Mouse (Mus musculus): ENCODE measurements around the gene Zbtb16.

Gene Zbtb16

DNA sequence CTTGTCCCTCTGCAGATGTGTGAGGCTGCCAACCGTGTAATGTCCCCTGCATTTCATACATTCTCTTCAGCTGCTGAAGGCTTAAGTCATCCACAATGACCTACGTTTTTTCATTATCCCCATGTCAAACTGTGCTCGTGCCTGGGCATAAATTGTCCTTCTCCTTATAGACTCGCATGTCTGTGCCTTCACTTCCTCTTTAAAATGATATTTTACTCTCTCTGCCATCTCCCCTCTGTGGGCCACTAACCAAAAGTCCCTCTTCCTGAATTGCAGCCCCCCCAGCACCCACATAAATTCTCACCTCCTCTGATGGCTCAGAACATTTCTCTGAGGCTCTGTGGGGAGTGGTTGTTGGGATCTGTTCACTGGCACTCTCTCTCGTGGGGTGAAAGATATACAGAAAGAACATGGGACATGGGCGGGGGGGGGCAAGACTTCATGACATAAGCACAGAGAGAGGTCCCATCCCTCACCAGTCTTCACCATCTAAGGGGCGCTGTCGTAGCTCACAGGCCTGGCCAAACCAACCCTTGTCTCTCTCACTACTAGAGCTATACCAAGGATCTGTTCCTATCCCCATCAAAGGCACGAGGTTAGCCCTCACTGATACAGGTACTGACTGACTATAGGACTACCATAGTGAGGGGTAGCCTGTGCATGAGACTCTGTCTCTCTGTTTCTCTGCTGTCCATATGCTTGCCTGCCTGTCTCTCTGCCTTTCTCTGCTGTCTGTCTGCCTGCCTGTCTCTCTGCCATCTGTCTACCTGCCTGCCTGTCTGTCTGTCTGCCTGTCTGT, 174.6 kb downstream of the Zbtb16 start:
- no peak for DNase-seq

DNA sequence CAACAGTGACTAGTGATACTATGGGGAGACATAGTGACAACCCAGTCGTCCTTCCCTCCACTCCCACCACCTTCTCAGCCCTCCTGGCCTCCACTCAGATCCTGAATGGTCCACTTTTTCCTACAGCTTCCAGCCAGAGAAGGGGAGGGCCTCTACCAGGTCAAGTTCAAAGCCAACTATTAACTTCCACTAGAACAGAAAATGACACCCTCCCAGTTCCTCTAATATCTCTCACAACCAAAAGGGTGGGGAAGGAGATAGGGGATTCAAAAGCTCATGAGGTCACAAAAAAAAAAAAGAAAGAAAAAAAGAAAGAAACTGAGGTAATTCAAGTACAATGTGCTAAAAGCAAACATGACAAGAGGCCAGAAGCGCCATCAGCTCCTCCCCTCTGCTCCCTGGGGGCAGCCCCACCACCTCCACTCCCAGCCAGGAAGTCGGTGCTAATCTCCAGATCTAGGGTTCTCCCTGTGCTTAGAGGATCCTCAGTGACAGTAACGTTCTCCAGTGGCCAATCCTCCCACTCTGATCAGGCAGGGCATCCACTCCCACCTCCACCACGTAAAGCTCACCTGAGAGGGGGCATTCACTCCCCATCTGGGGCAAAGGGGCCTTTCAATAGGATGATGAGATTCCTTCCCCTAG, 180.4 kb downstream of the Zbtb16 start:
- no peak for DNase-seq

DNA sequence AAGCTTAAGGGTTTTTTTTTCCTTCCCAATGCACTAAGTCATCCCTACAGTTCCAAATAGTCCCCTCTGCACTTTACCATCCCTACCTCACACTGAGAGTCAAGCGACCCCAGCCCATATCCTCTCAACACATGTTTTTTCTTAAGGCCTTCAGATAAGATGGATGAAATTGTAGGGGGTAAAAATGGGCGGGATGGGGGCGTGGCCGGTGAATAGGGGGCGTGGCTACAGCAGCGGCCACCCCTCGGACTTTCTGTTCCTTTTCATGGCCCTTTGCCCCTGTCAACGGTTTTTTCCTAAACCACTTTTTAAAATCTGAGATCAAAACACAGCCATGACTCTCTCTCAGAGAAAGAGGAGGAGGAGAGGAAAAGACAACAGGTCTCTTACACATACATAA, 181.3 kb downstream of the Zbtb16 start:
- DNase-seq, result no peak

DNA sequence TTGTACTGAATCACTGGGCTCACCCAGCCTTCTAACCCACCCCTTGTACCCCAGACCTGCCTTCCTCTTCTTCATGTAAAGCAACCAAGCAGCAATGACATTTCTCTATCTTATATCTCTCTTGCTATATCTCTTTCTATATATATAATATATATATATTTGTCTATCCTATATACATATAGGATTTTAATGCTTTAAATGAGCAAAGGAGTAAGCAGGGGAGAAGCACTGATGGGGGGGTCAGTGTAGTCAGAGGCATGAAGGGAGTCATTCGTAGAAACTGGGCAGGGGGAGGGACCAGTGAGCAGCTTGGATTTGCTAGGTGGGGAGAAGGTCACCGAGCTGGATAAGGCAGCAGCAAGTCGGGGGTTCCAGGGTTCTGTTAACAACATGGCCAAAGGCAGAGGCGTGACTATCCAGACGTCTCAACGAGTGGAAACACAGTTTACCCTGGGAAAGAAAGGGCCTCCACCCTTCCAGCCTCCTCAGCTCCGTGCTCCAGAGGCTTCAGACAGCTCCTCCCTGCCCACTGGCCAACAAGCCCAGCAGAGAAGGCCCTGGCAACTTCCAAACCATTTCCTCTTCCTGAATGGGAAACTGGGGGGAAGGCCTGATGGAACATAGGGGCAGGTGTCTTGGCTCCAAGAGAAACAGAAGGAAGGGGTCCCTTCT, 182.5 kb downstream of the Zbtb16 start:
- no peak for DNase-seq

DNA sequence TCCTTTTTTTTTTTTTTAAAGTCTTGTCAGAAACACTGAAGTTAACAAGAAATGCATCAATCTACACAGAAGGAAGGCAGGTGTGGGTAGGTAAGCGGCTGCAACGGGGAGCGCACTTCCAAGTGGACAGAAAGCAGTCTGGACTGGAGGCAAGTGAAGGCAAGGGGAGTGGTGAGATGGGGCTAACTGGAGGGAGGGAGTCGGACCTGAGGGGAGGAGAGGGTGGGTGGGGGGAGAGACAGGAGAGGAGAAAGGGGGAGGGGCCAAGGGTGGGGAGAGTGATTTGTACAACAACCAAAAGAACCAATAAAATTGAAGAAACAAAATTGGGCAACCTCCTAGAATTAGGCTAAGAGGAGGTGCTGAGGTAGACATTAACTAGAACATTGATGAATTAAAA, 184.0 kb downstream of the Zbtb16 start:
- DNase-seq, result no peak

DNA sequence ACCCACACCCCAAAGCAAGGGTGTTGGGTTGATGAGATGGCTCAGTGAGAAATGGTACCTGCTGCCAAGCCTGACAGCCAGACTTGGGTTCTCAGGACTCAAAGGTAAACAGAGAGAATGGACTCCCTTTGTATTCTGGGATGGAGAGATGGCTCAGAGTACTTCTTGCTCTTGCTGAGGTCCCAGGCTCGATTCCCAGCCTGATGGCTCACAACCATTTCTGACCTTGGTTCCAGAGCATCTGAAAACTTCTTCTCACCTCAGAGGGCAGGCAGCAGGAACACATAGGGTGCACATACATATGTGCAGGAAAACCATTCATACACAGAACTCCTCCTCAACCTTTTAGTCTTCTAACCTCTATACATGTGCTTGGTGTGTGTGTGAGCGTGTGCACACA, 185.2 kb downstream of the Zbtb16 start:
- no peak for DNase-seq

DNA sequence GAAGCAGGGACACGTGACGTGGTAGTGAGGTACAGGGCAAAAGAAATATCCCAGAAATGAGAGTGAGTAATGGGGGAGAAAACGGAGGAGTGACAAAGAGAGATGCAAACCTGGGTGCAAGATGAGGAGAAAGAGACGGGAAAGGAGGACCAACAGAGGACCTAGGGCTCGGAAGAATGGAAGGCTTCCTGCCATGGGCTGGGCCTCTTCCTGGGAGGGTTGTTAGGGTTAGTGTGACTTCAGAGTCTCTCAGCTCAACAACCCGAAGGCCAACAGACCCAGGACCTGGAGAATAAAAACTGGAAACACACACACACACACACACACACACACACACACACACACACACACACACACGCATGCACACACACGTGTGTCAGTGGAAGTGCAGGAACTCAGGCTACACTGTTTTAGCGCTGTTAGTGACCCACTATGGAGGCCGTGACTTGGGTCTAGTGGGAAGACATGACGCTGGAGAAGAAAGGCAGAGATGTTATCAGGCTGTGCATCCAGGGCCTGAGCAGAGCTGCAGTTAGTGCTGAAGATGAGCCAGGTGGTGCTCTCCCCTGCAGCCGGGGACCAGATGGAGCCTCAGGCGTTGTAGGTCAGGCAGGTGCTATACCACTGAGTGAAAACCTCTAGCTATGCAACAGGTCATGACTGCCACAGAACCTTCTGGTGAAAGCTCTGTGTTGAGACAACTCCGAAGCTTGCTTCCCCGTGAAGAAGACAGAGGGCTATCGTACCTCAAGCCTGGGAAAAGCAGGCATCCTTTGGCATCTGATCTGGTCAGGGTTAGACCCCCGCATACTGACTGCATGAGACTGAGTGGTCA, 186.0 kb downstream of the Zbtb16 start:
- DNase-seq, result no peak

DNA sequence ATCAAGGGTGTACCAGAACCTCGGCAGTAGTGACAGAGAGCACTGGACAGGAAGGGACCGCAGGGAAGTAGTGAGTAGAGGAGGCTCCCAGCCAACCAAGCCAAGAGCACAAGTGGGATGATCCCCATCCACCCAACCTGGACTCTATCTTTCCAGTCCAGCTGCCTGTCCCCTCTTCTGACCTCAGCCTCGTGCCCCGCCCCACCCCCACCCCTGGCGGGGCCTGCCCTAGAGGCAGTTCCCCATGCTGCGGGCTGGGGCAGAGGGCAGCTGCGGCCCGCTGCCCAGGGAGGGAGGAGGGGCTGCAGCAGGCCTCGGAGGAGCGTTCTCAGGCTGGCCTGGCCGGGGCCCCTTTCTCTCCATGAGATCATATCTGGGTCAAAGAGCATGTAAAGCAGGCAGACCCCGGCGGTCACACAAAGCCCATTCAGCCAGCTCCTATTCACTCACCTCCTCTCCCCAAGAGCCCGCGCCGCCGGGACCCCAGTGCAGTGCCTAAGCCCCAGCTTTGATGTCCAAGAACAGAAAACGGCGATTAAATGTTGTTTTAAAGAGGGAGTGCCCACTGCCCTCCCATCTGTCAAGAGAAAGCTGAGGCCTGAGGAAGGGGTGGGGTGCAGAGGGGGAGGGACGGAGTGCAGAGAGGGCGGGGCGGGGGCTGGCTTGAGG, 186.8 kb downstream of the Zbtb16 start:
- DNase-seq, result peak in 1 of 2 experiments; percentile 50

DNA sequence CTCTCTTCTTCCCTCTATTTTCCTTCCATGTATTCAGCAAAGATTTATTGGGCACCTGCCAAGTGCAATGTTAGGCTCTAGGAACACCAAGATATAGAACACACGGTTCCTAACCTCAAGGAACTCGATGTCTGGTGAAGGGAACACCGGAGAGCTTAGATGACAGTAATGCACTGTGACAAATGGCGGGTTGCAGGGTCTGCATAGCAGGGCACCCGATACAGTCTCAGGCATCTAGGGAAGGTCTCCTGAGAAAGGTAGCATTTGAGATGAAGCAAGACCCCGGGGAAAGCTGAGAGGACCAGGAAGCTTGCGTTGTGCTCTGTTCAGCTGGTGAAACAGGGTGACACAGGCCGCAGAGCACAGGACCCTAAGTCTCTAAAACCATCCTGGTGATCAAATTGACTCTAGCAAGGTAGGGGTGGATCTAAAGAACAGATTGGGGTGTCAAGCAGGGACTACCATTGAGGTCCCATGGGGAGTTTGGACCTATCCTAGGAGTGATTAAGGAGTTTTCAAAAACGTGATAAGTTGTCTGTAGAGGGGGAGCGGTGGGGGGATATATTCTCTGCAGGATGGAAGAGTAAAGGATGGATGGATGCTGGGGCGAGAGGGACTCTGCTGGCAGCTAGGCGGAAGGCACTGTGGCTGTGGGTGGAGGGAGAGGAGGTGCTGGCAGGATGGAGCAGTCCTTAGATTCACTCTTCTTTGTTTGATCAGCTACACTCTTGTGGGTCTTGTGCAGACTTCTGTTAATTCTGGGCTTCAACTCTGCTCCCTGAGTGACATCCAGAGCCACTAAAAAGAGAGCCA, 187.5 kb downstream of the Zbtb16 start:
- peak in 1 of 2 experiments; percentile 39 for DNase-seq

DNA sequence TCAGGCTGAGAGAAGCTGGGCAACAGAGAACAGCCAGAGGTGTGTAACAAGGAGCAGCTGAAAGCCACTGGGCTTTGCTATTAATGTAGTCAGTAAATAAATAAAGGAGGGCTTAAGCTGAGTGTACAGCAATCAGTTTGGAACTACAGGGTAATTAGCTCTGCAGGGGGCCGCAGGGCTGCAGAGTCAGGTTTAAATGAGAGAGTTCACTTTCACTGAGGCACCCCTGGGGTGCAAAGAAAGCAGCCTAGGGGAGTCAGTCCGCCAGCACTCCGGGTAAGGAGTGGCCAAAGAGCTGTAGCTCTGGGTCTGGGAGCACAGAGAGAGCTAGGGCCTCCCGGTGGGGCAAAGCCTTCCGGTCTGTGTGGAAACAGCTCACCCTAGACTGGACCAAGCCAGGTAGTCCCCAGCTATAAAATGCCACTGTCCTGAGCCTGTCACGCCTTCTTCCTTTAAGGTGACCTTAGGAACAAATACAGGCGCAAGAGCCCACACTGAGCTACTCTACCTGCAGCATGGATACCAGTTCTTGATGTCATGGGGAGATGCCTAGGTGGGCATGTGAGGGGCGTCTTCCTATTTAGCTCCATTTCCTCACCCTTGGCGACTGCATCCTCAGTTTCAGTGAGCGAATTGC, 188.3 kb downstream of the Zbtb16 start:
- DNase-seq, result no peak

DNA sequence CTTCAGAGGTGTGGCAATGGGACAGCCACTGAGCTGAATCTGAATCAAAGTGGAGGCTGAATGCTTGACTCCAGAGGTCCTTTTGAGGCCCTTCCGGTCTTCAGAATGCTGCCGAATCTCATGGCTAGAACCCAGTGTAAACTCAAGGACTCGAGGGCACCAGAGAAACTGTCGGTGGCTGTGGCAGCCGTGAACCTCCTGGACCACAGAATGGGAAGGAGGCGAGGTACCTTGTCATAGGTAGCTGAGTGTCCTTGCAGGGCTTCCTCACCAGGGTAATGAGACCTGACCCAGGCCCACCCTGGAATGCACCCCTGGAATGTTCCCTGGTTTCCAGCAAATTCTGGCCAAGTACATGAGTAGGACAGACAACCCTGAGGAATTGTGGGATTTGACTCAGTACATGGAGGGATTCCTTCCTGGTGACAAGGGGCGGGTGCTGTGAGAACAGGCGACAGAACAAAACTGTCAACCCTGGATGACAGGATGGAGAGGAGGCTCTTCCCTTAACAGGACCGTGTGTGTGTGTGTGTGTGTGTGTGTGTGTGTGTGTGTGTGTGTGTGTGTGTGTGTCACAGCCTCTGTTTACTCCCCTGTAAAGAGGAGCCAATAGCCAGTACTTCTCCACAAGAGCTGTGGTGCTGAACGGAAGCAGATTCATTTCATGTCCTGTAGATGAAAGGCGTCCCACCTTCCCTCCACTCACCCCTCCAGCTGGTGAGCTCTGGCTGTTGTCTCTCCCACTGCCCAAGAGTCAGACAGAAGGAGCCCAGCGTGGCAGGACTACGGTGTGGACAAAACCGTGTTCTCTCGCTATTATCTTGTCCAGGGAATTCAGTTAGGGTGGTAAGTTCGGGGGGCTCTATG, 189.0 kb downstream of the Zbtb16 start:
- DNase-seq, result no peak

DNA sequence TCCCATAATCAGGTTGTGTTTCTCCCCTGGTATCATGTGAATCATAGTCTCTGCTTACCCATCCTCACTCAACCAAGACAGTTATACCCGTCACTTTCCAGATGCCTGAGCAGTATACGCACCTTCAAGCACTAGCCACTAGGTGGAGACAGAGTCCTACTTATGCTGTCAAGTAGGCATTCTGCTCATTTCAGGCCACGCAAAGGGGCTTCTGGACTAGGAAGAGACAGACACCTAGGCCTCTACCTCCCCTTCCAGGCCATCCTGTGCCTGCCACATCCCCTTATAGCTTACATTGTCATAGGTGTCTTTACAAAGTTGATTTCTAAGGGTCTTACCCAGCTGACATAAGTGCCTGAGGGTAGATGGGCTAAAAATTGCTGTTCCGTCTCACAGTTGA, 189.8 kb downstream of the Zbtb16 start:
- peak; percentile 87 to 92 for DNase-seq

DNA sequence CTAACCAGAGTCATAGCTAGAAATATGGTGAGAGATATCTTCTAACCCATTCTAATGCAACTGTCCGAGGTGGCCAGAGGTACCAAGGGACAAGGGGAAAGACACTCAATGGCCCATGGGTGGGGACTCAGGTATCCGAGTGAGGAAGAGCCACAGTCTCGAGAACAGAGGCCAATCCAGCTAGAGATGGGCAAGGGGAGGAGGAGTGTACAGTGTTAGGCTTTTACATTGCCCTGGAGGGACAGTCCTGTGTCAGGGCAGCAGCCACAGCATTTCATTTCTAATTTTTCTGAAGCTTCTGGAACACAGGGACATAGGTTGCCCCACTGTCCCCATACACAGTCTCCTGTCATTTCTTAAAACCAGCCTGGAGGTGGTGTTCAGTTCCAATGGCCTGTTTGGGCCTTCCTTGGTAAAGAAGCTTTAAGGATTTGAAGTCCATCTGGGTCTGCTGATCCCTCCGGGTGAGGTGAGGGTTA, 190.3 kb downstream of the Zbtb16 start:
- no peak for DNase-seq

DNA sequence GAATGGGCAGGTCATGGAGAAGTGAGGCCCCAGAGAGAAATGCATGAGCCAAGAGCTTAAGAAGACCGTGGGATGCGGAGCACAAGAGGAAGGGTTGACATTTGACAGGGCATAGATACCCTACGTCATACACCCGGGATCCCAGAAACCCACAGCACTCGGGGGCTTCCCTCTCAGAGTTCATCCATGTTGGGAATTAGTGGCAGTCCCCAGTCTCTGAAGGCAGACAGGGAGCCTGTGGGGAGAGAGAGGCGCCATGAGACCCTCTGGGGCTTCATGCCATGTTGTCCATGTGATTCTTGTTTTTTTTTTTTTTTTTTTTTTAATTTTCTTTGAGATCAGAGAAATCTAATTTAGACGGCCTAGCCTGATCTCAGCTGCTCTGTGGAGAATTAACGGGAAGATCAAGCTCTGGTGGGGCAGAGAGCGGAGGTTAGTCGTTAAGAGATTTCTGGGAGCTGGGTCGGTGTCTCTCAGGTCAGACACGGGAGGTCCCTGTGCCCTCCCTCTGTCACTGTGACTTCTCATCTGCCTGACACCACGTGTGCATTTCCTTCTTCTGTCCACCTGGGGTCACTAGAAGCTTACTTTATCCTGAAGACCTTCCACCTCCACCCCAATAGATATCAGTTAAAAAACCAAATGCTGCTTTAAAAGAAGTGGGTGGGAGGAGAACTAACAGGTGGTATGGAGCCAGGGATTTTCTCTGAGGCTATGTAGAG, 190.9 kb downstream of the Zbtb16 start:
- DNase-seq, result peak; percentile 73 to 76

DNA sequence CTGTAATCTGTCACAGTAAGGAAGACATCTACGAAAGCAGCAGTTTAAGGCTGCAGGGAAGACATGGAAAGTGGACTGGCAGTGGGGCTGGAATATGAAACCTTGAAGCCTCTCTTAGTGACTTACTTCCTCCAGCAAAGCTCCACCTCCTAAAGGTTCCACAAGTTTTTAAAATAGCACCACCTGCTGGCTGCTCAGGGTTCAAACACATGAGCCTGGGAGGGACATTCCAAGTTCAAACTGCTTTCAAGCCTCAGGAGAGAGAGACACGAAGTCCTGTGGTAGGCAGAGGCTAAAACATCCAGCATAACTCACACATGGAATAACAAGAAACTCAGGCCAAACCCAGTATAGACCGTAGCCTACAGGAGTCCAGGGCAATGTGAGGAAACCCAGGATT, 191.6 kb downstream of the Zbtb16 start:
- no peak for DNase-seq

DNA sequence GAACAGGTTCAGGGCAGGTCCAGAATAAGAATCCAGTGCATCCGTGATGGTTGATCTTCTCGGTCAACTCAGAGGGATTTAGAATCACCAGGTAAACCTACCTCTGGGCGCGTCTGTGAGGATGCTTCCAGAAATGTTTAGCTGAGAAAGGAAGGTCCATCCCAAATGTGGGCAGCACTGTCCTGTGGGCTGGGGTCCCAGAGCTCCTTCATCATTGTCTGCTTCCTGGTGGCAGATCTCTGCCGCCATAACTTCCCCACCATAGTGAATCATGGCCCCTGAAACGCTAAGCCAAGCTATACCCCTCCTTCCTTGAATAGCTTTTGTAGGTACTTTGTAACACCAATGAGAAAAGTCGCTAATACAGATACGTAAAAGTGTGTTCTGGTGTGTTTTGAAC, 194.4 kb downstream of the Zbtb16 start:
- DNase-seq, result no peak

DNA sequence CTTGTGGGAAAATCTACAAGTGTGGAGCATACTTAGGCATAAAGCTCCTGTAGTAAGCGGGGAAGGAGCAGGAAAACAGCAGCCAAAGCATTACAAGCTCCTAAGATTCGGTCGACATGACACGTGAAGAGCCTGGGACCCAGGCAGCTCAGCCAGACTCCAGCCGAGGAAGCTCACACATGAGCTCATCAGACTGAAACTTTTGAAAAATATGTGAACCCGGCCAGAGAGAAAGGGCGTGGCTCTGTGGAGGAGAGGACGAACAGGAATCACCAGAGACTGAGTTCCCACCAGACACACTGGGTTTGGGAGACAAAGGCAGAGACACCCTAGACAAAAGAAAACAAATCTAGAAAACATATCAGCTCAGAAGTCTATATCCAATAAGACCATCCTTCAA, 195.1 kb downstream of the Zbtb16 start:
- no peak for DNase-seq

DNA sequence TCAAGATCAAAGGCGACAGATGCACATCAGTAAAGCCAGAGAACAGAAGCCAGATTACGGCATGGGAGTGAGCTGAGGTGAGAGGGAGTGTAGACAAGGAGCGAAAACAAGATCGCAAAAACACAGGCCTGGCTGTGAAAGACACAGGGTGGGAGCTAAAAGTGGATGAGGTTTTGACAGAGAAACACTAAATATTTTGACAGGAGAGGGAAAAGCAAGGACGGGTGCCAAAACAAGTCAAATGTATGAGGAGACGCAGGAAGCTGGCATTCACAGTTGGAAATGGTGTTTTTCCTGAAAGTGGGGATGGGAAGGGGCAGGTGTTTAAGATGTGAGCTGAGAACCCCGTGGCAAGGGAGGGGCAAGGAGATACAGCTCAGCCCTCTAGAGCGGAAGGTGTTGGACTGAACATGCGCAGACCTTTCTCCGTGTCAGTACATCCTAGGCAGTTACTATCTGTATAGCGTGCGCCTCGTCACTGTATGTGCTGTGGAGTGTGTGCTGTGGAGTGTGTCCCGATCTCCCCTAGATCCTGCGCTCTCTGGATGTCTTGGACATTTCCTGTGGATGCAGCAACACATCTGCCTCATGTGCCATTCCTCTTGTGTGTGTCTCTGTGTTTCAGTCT, 197.7 kb downstream of the Zbtb16 start:
- DNase-seq, result no peak

DNA sequence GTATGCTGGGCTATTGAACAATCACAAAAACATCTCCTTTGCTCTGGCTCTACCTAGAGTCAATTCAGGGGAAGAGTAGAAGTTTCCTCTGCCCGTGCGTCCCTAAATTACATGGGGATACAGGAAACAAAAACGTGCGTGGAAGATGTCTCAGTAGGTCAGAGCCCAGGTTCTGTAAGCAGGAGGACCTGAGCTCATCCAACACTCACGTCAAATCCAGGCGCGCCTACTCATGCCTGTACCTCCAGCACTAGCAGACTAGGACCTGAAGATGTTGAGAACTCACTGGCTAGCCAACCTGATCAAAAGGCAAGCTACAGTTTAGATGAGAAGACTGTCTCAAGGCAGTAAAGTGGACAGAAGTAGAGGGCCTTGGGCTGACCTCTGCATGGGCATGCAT, 198.9 kb downstream of the Zbtb16 start:
- no peak for DNase-seq

Measured in cerebellum, postnatal 10 days (tissue).